Mouse (Mus musculus): ENCODE data around the gene Cd244a.

Gene Cd244a

DNA sequence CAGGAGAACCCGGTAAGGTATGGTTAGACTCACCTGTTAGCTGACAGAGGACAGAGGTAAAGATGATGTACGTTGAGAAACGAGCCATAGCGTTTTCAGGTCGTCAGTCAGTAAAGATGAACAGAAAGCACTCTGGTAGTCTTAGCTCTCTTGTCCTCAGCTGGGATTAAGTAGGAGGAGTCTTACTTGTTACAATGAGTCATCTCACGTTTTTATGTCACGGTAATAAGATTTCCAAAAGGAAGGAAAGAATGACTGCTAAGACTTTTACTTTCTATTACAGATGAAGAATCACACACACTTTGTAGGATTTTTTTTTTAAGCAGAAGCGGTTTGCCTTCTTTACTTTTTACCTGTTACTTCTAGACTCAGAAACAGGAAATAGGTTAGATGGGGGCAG, 89.8 kb downstream of the Cd244a start:
- DNase-seq (ENCODE audit: low spot score in 2 of 2): no peak

DNA sequence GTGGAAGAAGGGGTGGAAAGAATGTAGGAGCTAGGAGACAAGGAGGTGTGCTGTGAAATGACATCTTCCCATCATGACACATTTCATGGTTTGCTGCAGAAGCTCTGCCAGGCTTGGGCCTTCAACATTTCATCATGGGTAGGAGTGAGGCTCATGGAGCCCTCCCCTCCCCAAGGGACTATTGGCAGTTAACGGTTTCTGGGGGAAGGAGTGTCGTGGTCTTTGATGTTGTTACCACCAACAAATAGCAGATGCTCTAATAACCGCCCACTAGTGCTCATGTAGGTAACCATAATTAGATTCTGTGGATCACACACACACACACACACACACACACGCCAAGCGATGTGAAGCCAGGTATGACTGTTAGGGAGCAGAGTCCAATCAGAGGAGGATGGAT, 93.7 kb downstream of the Cd244a start, which contains the start of gene Slamf7:
TSS of gene Slamf7 (minus strand) at position 302 of the 400 bp plus-strand sequence.
- DNase-seq (ENCODE audit: low spot score in 2 of 2): no peak

DNA sequence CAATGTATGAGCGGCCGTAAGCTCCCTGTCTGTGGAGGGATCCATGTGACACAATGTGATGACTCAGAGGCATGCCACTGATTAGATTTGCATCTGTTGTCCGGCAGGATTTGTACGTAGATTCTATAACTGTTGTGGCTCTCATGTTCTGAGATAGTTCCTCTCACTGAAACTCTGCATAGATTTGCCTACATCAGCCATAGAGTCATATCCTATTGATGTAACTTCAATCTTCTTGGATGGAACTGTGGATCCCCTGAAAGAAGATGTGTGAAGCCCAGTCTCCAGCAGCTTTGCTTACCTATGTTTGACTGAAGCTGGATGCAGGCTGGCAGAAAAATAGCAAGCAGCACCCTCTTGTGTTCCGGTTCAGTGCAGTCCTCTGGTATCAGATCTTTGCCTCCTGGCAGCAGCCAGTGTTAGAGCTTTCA, 99.6 kb downstream of the Cd244a start:
- DNase-seq (ENCODE audit: low spot score in 2 of 2): peak in 1 of 2 experiments; percentile 31
